Mouse (Mus musculus) spleen, adult 2 months (tissue): Measurements from ENCODE around the gene Prpf4b. TPM values are rescaled to one million over a fixed set of nuclear protein-coding genes. Genes with fewer than 3 reads are reported as not detected.
"Not testable (repeated sequence)": the region's sequence is repeated elsewhere in the genome, so short reads cannot be mapped to it uniquely, and the experiment has no call there.

Experiments
- DNase-seq, 2 experiments: peaks; one replicate each; pipeline versions ENCODE4 v3.0.0 to v3.0.0-alpha.2; 2012 to 2021; ENCODE audit warnings: low spot score in 2 of 2, low read depth in 1 of 2
- H3K27ac ChIP-seq: fragments of 200-500 bp; 2 replicates; pipeline ENCODE4 v1.5.1; 2012; ENCODE audit warnings: low read length, inconsistent platforms; ENCODE audit not compliant: insufficient read depth
- H3K27me3 ChIP-seq: fragments of 200-500 bp; 2 replicates; pipeline ENCODE4 v1.6.1; 2012; ENCODE audit warnings: mild to moderate bottlenecking, moderate library complexity, low read length, inconsistent platforms; ENCODE audit not compliant: control insufficient read depth, insufficient read depth
- H3K36me3 ChIP-seq: fragments of 200-500 bp; 2 replicates; pipeline ENCODE4 v1.6.1; 2012; ENCODE audit warnings: mild to moderate bottlenecking, low read length, inconsistent platforms; ENCODE audit not compliant: control insufficient read depth, insufficient read depth
- H3K4me1 ChIP-seq: fragments of 200-500 bp; 2 replicates; pipeline ENCODE4 v1.6.1; 2011; ENCODE audit warnings: inconsistent platforms; ENCODE audit not compliant: control insufficient read depth, insufficient read depth, insufficient read length
- H3K4me3 ChIP-seq: fragments of 200-500 bp; 2 replicates; pipeline ENCODE4 v1.5.1; 2011; ENCODE audit warnings: mild to moderate bottlenecking, inconsistent platforms; ENCODE audit not compliant: insufficient read depth, insufficient read length; ENCODE audit errors: extremely low read depth
- CTCF ChIP-seq: fragments of 200-500 bp; IDR thresholded peaks from 2 replicates; pipeline ENCODE4 v1.5.1; 2011; ENCODE audit warnings: mild to moderate bottlenecking, inconsistent platforms; ENCODE audit not compliant: insufficient read depth, insufficient read length, insufficient replicate concordance; ENCODE audit errors: extremely low read depth
- POLR2A ChIP-seq: fragments of 200-500 bp; IDR thresholded peaks from 2 replicates; pipeline ENCODE4 v1.6.1; 2011; ENCODE audit warnings: low read depth, low read length, inconsistent platforms
- WGBS: fragments of 180-500 bp; shearing (Covaris S2); methylation state at CpG from one replicate; pipeline ENCODE4 v1.1.7; 2018; 5-methylcytosine and 5-hydroxymethylcytosine counted together
- polyA plus RNA-seq: library from polyadenylated mRNA; depleted of rRNA; stranded (reverse); fragments of >200 nt; gene quantifications from 2 replicates; pipeline ENCODE4 v1.2.3, GENCODE M21; 2012; rRNA removed

The Prpf4b gene
- polyA plus RNA-seq, 1 experiment, result 9.1 TPM

- Histone ChIP-seq H3K4me3 (no peak overlapping the region), H3K36me3 (no peaks in the 10 kb centered on the region), H3K27me3 (no peaks in the 10 kb centered on the region), H3K27ac (no peak overlapping the region), H3K4me1 (no peaks in the 10 kb centered on the region)
- TF ChIP-seq POLR2A (no peak), CTCF (no peak)
- DNase-seq, result no peak
- 87% methylated on average over 10 of the region's 10 CpGs for WGBS
Measured at GRCm38 (mm10) chr13:34934931-34935644, 60.0 kb downstream of the Prpf4b start.

- Histone ChIP-seq H3K27me3 (no peaks in the 10 kb centered on the region), H3K27ac (no peak overlapping the region), H3K4me3 (no peak overlapping the region), H3K36me3 (no peaks in the 10 kb centered on the region), H3K4me1 (no peaks in the 10 kb centered on the region)
- TF ChIP-seq CTCF (no peak), POLR2A (no peak)
- DNase-seq, result no peak
Measured at GRCm38 (mm10) chr13:34942370-34942769, 67.3 kb downstream of the Prpf4b start.

GRCm38 (mm10) chr13:34951437-34951836, 76.3 kb downstream of the Prpf4b start:
- H3K4me3 ChIP-seq, H3K36me3 ChIP-seq, H3K27me3 ChIP-seq, H3K4me1 ChIP-seq, H3K27ac ChIP-seq, DNase-seq: not testable (repeated sequence)
- 68% methylated on average over 2 of the region's 2 CpGs for WGBS

Other genes with a start within 250 kb of the Prpf4b start
- gene Pxdc1, start 221.8 kb upstream of the Prpf4b start, polyA plus RNA-seq, result 41.9 and 47.4 TPM in 2 replicates
- gene Fam50b, start 140.5 kb upstream of the Prpf4b start, polyA plus RNA-seq, result not detected in 2 replicates
- not detected in 2 replicates for gene Fam217a, start 49.0 kb downstream of the Prpf4b start, polyA plus RNA-seq
- gene 4933417A18Rik, start 49.1 kb downstream of the Prpf4b start, polyA plus RNA-seq, result not detected in 2 replicates
- gene Eci3, start 88.5 kb downstream of the Prpf4b start, polyA plus RNA-seq, result 0.07 TPM in 1 of 2 replicates, not detected in the other
- 15.0 and 16.0 TPM in 2 replicates for gene Eci2, start 151.8 kb downstream of the Prpf4b start, polyA plus RNA-seq